Mouse (Mus musculus) liver, postnatal 0 days (tissue): ENCODE measurements around the gene Smpd1.

ENCODE experiments used
- CTCF ChIP-seq: sonication (generic); IDR thresholded peaks from 2 replicates; pipeline ENCODE4 v1.5.1; 2016; ENCODE audit warnings: antibody characterized with exemption, low read depth
- EP300 ChIP-seq: IDR thresholded peaks from 2 replicates; pipeline ENCODE4 v1.6.1; 2016; ENCODE audit warnings: antibody characterized with exemption, low read depth, mild to moderate bottlenecking

- TF ChIP-seq CTCF = no peak
- no peak for TF ChIP-seq EP300
Measured at GRCm38 (mm10) chr7:105572949-105573348, 18.8 kb downstream of the Smpd1 start.
